Mouse (Mus musculus) ES-E14 (cell line): ENCODE data around the gene Otud4.

Source experiments
- ZC3H11A ChIP-seq: IDR thresholded peaks from 2 replicates; pipeline ENCODE4 v1.6.1; 2012; ENCODE audit warnings: low read depth, mild to moderate bottlenecking, inconsistent platforms, low read length, borderline replicate concordance
- ZNF384 ChIP-seq: IDR thresholded peaks from 2 replicates; pipeline ENCODE4 v1.6.1; 2012; ENCODE audit warnings: low read depth, low read length, inconsistent platforms

DNA sequence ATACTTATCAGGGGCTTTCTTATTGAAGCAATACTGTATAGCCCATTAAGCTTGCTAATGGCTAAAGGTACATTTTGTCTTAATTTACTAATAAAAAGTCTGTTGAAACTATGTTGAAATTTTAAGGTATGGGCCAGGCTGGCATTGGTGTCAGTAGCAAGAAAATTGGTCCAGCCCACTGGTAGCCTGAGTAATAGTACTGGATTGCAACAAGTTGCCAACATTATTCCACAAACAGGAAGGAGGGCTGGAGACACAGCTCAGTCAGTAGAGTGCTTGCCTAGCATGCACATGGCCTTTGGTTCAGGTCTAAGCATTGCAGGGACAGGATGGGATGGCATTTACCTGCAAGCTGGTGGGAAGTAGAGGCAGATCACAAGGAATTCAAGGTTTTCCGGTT is 38.5 kb upstream of the Otud4 start:
- TF ChIP-seq ZNF384 (no peak), ZC3H11A (no peak)
